Mouse (Mus musculus): ENCODE data around the gene Pick1.

The Pick1 gene

GRCm38 (mm10) chr15:79251781-79252491 lies 23.0 kb downstream of the Pick1 start:
- no peak for TF ChIP-seq GATA4 (IDR thresholded peaks at IDR 0.05; ENCODE audit: insufficient replicate concordance, low read length)

- no peak for TF ChIP-seq GATA4 (IDR thresholded peaks at IDR 0.05; ENCODE audit: insufficient replicate concordance, low read length)
These were observed 23.6 kb downstream of the Pick1 start for GRCm38 (mm10) chr15:79252580-79252979.

GRCm38 (mm10) chr15:79254661-79255060 lies 25.7 kb downstream of the Pick1 start, which contains the start of gene Slc16a8:
TSS of gene Slc16a8 (minus strand) at chr15:79254761.
- TF ChIP-seq GATA4 (IDR thresholded peaks at IDR 0.05; ENCODE audit: insufficient replicate concordance, low read length): no peak

- no peak for TF ChIP-seq GATA4 (IDR thresholded peaks at IDR 0.05; ENCODE audit: insufficient replicate concordance, low read length)
These were observed 29.5 kb downstream of the Pick1 start for GRCm38 (mm10) chr15:79258521-79258920.

GRCm38 (mm10) chr15:79261095-79261725 lies 32.2 kb downstream of the Pick1 start:
- TF ChIP-seq GATA4 (IDR thresholded peaks at IDR 0.05; ENCODE audit: insufficient replicate concordance, low read length): no peak

GRCm38 (mm10) chr15:79261757-79262156 lies 32.8 kb downstream of the Pick1 start:
- TF ChIP-seq GATA4 (IDR thresholded peaks at IDR 0.05; ENCODE audit: insufficient replicate concordance, low read length): no peak

- TF ChIP-seq GATA4 (IDR thresholded peaks at IDR 0.05; ENCODE audit: insufficient replicate concordance, low read length): no peak
These were observed 33.4 kb downstream of the Pick1 start for GRCm38 (mm10) chr15:79262375-79262774.

- no peak for TF ChIP-seq GATA4 (IDR thresholded peaks at IDR 0.05; ENCODE audit: insufficient replicate concordance, low read length)
These were observed 33.9 kb downstream of the Pick1 start for GRCm38 (mm10) chr15:79262786-79263309.

- TF ChIP-seq GATA4 (IDR thresholded peaks at IDR 0.05; ENCODE audit: insufficient replicate concordance, low read length): no peak
These were observed 34.8 kb downstream of the Pick1 start for GRCm38 (mm10) chr15:79263726-79264125.

GRCm38 (mm10) chr15:79265384-79265783 lies 36.4 kb downstream of the Pick1 start:
- TF ChIP-seq GATA4 (IDR thresholded peaks at IDR 0.05; ENCODE audit: insufficient replicate concordance, low read length): no peak

- TF ChIP-seq GATA4 (IDR thresholded peaks at IDR 0.05; ENCODE audit: insufficient replicate concordance, low read length): no peak
These were observed 39.5 kb downstream of the Pick1 start for GRCm38 (mm10) chr15:79268521-79268920.

- TF ChIP-seq GATA4 (IDR thresholded peaks at IDR 0.05; ENCODE audit: insufficient replicate concordance, low read length): no peak
These were observed 41.5 kb downstream of the Pick1 start for GRCm38 (mm10) chr15:79270317-79271123.

- TF ChIP-seq GATA4 (IDR thresholded peaks at IDR 0.05; ENCODE audit: insufficient replicate concordance, low read length): no peak
These were observed 42.3 kb downstream of the Pick1 start for GRCm38 (mm10) chr15:79271124-79271746.

GRCm38 (mm10) chr15:79273020-79273419 lies 44.0 kb downstream of the Pick1 start:
- no peak for TF ChIP-seq GATA4 (IDR thresholded peaks at IDR 0.05; ENCODE audit: insufficient replicate concordance, low read length)

GRCm38 (mm10) chr15:79277728-79278127 lies 48.8 kb downstream of the Pick1 start:
- TF ChIP-seq GATA4 (IDR thresholded peaks at IDR 0.05; ENCODE audit: insufficient replicate concordance, low read length): no peak

All from liver, adult (tissue).